Mouse (Mus musculus) spleen, postnatal 14 days (tissue): ENCODE results near the gene Ror2.
A peak's percentile ranks its signal among the peaks of the same experiment; 100 is the strongest.
"Not testable (repeated sequence)": the region's sequence is repeated elsewhere in the genome, so short reads cannot be mapped to it uniquely, and the experiment has no call there.

Experiments
- DNase-seq, 2 experiments: peaks; one replicate each; pipeline ENCODE4 v3.0.0; 2021 to 2022; ENCODE audit warnings: low spot score in 2 of 2

Ror2 gene

GRCm38 (mm10) chr13:53285756-53286361 lies at the start of gene Ror2:
TSS of gene Ror2 (minus strand) at chr13:53286124.
- DNase-seq = no peak

DNA sequence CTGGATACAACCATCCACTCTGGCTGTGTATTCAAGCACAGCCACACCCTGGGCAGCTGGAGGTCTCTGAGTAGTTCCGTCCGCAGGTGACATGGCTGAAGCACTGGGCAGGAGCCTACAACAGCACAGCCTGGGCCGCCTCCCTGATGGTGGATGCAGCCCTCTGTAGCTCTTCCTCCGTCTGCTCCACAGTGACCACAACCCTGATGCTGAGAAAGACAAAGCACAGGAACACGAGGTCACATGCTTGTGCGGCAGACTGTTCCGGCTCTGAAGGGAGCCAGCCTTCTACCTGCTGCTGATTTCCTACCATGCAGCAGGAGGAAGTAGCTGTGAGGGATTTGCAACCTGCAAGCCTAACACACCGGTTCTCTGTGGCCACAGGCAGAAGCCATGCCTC lies 47.8 kb upstream of the Ror2 start:
- no peak for DNase-seq

- DNase-seq = no peak
These were observed 44.3 kb upstream of the Ror2 start for GRCm38 (mm10) chr13:53330246-53330645.

- DNase-seq = no peak
These were observed 39.6 kb upstream of the Ror2 start for GRCm38 (mm10) chr13:53325531-53325930.

GRCm38 (mm10) chr13:53323661-53324060 lies 37.7 kb upstream of the Ror2 start:
- peak; percentile 13 to 21 for DNase-seq

DNA sequence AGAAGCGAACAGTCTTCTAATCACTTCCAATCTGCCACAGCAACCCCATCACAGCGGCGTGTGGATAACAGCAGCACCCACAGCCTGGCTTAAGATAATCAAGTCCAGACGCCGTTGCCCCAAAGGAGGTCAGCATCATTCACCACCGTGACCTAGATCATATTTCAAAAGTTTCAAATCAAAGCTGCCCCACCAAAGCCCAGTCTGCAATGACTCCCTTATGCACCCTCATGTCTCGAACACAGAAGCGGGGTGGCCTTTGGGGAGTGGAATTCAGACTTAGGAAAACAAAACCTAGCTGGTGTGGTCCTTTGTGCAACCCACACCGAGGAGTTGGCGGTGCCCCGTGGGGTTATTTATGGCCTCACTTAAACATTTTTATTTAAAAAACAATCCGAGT lies 35.0 kb upstream of the Ror2 start:
- DNase-seq = no peak

DNA sequence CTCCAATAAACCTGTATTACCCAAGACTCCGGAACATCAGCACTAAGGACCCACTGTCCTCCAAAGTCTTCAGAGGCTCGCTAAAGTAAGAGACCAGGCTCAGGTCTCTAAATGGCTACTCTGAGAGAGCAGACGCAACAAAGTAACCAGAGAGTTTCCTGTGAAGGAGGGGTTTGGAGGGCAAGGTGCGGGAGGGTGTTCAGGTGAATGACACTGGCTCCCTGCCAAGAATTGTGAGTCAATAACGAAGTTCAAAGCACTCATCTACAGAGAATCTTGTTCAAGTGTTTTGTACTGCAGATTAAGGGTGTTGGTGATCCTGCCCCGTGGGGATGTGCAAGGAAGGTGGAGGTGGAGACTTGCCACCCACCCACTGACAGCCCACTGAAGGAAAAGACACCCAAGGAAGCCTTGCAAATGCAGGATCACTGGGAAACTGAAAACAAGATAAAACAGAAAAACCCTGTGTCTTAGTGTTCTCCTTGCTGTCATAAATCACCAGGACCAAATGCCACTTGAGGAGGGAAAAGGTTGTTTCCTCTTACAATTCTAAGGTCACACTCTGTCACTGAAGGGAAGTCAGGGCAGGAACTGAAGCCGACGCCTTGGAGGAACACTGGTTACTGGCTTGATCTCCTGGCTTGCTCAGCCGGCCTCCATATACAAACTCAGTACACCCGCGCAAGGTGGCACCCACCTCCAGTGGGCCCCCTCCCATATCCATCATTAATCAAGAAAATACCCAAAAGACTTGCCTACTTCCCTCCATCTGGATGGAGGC lies 30.8 kb upstream of the Ror2 start:
- DNase-seq = no peak

DNA sequence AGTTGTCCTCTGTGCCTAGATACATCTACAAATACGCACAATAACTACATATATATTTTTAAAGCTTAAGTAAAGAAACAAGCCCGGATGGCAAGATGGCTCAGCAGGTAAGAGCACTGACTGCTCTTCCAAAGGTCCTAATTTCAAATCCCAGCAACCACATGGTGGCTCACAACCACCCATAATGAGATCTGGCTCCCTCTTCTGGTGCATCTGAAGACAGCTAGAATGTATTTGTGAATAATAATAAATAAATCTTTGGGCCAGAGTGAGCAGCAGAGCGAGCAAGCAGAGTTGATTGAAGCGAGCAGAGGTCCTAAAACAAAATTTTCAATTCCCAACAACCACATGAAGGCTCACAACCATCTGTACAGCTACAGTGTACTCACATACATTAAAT lies 29.8 kb upstream of the Ror2 start:
- DNase-seq = not testable (repeated sequence)

DNA sequence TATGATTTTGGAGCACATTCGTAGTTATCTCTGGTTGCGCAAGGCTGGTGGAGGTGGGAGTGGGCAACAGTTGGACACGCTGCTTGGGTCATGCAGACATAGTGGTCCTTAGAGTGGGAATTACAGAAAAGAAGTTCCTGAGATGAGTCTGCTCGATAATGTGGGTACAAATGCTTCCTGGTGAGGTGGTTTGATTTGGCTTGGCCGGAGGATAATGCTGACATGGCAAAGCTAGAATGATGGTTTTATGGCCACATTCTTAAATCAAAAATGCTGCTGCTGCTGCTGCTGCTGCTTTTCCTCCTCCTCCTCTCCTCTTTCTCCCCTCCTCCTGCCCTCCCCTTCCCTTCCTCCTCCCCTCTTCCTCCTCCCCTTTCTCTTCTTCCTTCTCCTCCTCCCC lies 24.5 kb upstream of the Ror2 start:
- no peak for DNase-seq

- no peak for DNase-seq
These were observed 23.8 kb upstream of the Ror2 start for GRCm38 (mm10) chr13:53309661-53310160.

DNA sequence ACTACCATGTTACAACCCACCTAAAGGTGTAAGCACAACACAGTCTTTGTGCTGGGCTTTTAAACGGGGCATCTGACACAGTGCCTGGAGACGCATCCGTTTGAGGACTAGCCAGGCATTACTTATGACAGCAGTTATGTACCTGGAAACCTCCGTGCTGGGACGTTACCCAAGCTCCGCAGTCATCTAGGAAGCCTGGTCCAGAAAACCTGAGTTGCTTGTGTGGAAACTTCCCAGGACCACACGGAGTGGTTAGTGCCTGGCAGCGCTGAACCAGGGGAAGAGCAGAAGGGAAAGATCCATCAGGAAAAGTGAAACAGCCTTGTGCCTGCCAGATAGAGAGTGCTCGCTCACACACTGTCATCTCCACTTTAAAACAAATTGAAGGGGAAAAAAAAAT lies 23.2 kb upstream of the Ror2 start:
- no peak for DNase-seq

DNA sequence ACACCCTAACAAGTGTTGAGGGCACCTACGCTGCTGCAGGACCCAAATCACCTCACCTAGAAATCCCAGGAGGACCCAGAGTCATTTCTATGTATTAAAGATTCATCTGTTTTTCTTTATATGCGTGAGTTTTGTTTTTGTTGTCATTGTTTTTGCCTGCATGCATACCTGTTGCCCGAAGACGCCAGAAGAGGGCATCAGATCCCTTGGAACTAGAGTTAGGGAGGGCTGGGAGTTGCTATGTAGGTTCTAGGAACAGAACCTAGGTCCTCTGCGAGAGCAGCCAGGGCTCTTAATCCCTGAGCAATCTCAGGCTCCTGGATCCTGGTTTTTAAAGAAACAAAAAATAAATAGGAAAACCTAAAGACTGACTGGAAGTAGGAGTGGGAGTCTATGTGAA lies 20.9 kb upstream of the Ror2 start:
- no peak for DNase-seq

DNA sequence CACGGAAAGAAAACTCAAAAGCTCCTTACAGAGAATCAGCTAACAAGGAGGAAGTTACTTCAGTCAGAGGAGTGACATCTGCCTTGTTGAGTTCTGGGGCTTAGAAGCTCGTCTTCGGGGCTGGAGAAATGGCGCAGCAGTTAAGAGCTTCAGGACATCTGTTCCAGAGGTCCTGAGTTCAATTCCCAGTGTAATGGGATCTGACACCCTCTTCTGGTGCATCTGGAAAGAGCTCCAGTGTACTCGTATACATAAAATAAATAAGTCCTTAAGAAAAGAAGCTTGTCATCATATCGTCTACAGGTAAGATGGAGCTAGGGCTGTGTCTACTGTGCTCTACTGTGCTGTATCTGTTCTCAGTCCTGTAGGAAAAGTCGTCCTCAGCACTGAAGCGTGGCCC lies 19.3 kb upstream of the Ror2 start:
- no peak for DNase-seq

GRCm38 (mm10) chr13:53302688-53303087 lies 16.8 kb upstream of the Ror2 start:
- no peak for DNase-seq

DNA sequence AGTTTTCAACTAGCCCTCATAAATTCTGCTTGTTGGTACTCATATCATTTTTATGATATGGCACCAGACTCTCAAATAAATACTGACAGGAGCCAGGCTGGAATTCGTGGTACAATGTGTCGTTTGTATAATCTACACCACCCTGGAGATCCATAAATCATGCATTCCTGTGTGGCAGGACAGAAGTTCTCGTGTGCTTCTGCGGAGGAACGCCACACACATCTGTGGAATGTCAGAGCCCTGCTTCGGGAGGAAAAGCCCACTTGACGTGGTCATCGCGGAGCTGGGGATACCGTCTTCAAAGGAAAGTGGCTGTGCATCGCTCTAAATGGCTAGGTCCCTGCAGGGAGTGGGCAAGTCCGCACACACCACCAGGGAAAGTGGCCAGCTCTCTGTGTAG lies 7.1 kb upstream of the Ror2 start:
- no peak for DNase-seq

DNA sequence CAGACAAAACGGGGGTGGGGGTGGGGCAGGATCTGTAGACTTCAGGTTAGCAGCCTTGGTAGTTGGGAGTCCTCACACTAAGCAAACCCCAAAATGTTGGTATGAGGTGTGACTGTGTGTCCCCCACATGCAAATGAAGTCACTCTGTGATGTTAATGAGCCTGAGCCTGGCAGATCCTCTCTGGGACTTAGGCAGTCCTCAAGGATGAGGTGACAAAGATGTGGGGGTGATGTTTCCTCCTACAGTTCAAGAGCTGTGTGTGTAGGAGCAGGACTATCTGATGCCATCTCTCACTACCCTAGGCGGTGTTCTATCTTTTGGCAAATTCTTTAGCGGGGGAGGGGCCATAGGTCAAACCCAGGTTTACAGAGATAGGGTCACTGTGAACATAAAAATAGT lies 6.3 kb upstream of the Ror2 start:
- no peak for DNase-seq

- no peak for DNase-seq
These were observed 616 bp downstream of the Ror2 start for GRCm38 (mm10) chr13:53285261-53285755.

DNA sequence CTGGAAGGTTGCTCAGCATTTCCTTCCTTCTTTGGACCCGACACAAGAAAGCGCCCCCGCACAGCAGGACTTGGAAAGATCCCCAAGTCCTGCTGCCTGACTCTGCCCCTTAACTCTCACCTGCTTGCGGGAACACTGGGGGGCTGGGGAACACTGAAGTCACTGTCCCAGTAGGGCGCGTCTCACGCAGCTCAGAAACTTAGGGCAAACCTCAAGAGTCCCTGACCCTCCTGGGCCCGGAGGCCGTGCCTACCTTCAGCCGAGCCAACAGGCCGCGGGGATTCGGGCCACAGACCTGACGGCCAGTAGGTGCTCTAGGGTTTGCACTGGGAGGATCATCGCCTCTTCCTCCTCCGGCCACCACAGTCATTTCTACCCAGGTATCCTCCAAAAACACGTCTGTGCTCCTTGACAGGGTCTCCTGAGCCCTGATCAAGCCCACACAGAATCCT lies 1.2 kb downstream of the Ror2 start:
- no peak for DNase-seq

GRCm38 (mm10) chr13:53281604-53282396 lies 4.1 kb downstream of the Ror2 start:
- no peak for DNase-seq

- no peak for DNase-seq
These were observed 7.0 kb downstream of the Ror2 start for GRCm38 (mm10) chr13:53278908-53279307.

DNA sequence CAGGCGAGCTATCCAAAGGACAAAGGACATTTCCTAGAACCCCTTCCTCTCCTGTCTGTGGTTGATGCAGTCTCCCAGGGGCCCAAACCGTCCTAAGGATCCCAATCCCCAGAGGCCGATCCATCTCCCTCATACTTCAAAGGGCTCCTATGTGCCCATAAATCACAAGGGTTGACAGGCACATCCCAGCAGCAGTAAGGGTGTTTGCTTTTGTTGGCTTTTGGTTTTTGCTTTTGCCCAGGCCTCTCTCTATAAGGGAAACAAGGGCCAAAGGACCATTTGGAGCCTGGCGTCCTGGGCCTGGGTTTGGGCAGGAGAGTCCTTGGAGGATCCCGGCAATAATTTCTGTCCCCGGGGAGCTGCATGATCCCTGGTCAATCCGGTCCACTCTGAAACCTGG lies 9.5 kb downstream of the Ror2 start:
- no peak for DNase-seq

GRCm38 (mm10) chr13:53275778-53276177 lies 10.1 kb downstream of the Ror2 start:
- DNase-seq = no peak
